8 mouse cellular contexts compared by ENCODE assay signal in genomic region chr4:56829511-56829921, GRCm38 (mm10). TPM values are rescaled to one million over a fixed set of nuclear protein-coding genes. Genes with fewer than 3 reads are reported as not detected.
DNase-seq lines count a peak whose midpoint lies in the region; ATAC-seq lines count a peak whose summit lies in the region.

No protein-coding gene starts in this region.

- 0 out of 2 replicates have a peak, but pooled peaks cover 7% of the 10 kb centered on the region for H3K4me1 ChIP-seq in midbrain, embryonic 10.5 days
- H3K4me1 ChIP-seq in midbrain, embryonic 13.5 days (replicated peaks) = 0 out of 2 replicates have a peak, but pooled peaks cover 6% of the 10 kb centered on the region
- H3K4me1 ChIP-seq in forebrain, embryonic 16.5 days (replicated peaks; ENCODE audit: control insufficient read depth, insufficient read depth, low read length) = peaks cover 6% of the 10 kb centered on the region
- no peaks in the 10 kb centered on the region for H3K4me1 ChIP-seq in intestine, embryonic 16.5 days (ENCODE audit: control insufficient read depth, insufficient read depth, low read length)

- no peaks in the 10 kb centered on the region for H3K27me3 ChIP-seq in midbrain, embryonic 10.5 days (ENCODE audit: low read depth, poor library complexity, severe bottlenecking)
- H3K27me3 ChIP-seq in midbrain, embryonic 13.5 days = no peaks in the 10 kb centered on the region
- no peaks in the 10 kb centered on the region for H3K27me3 ChIP-seq in forebrain, embryonic 16.5 days (replicated peaks; ENCODE audit: control insufficient read depth, insufficient read depth, low read length)
- H3K27me3 ChIP-seq in intestine, embryonic 16.5 days (replicated peaks; ENCODE audit: control insufficient read depth, insufficient read depth, low read length) = no peaks in the 10 kb centered on the region

- no peak for DNase-seq in midbrain, embryonic 10.5 days (ENCODE audit: low spot score)
- DNase-seq in kidney, adult 8-10 months = peak; percentile 39 to 41
- DNase-seq in lung, postnatal 25 days (ENCODE audit: low spot score) = peak; percentile 14
- DNase-seq in cerebellum, adult 9-10 months = no peak

- no peak overlapping the region for H3K4me3 ChIP-seq in midbrain, embryonic 10.5 days
- H3K4me3 ChIP-seq in midbrain, embryonic 13.5 days (replicated peaks) = no peak overlapping the region
- H3K4me3 ChIP-seq in forebrain, embryonic 16.5 days (replicated peaks; ENCODE audit: low read length) = no peak overlapping the region
- no peak overlapping the region for H3K4me3 ChIP-seq in intestine, embryonic 16.5 days (ENCODE audit: low read length)

- H3K9ac ChIP-seq in midbrain, embryonic 13.5 days (replicated peaks) = no peak overlapping the region
- no peak overlapping the region for H3K9ac ChIP-seq in forebrain, embryonic 16.5 days (replicated peaks; ENCODE audit: low read depth, low read length)
- no peak overlapping the region for H3K9ac ChIP-seq in intestine, embryonic 16.5 days (ENCODE audit: low read depth, low read length)

- no peak for ATAC-seq in midbrain, embryonic 13.5 days
- peak; percentile 87 for ATAC-seq in forebrain, embryonic 16.5 days
- ATAC-seq in erythroblast, adult 5-6 weeks (replicated peaks; ENCODE audit: low FRiP score, poor library complexity, severe bottlenecking) = no peak
- ATAC-seq in intestine, embryonic 16.5 days = no peak

- WGBS in midbrain, embryonic 10.5 days = 69% methylated on average over 7 of the region's 7 CpGs
- WGBS in midbrain, embryonic 13.5 days = 58% methylated on average over 7 of the region's 7 CpGs
- 20% methylated on average over 7 of the region's 7 CpGs for WGBS in forebrain, embryonic 16.5 days
- 72% methylated on average over 7 of the region's 7 CpGs for WGBS in intestine, embryonic 16.5 days

- H3K36me3 ChIP-seq in midbrain, embryonic 10.5 days = peaks cover 60% of the 10 kb centered on the region
- peaks cover 61% of the 10 kb centered on the region for H3K36me3 ChIP-seq in midbrain, embryonic 13.5 days
- peaks cover 4% of the 10 kb centered on the region; the same call in 1 of the 2 replicates for H3K36me3 ChIP-seq in forebrain, embryonic 16.5 days (ENCODE audit: control insufficient read depth, insufficient read depth)
- H3K36me3 ChIP-seq in intestine, embryonic 16.5 days (ENCODE audit: control insufficient read depth, insufficient read depth, low read length) = no peaks in the 10 kb centered on the region; the same call in 1 of the 2 replicates

- no peaks in the 10 kb centered on the region for H3K9me3 ChIP-seq in midbrain, embryonic 10.5 days (replicated peaks)
- H3K9me3 ChIP-seq in midbrain, embryonic 13.5 days = no peaks in the 10 kb centered on the region
- H3K9me3 ChIP-seq in forebrain, embryonic 16.5 days (ENCODE audit: control insufficient read depth, low read length) = no peaks in the 10 kb centered on the region
- H3K9me3 ChIP-seq in intestine, embryonic 16.5 days (ENCODE audit: control insufficient read depth, low read length) = no peaks in the 10 kb centered on the region

- no peak overlapping the region for H3K4me2 ChIP-seq in midbrain, embryonic 13.5 days (replicated peaks)
- no peak overlapping the region for H3K4me2 ChIP-seq in forebrain, embryonic 16.5 days (ENCODE audit: low read length)
- no peak overlapping the region for H3K4me2 ChIP-seq in intestine, embryonic 16.5 days (ENCODE audit: low read depth, low read length)

- H3K27ac ChIP-seq in midbrain, embryonic 10.5 days (replicated peaks) = peak overlapping the region; percentile 29; the same call in 1 of the 2 replicates
- no peak overlapping the region; the same call in 1 of the 2 replicates for H3K27ac ChIP-seq in midbrain, embryonic 13.5 days
- peak overlapping the region; percentile 44; the same call in 1 of the 2 replicates for H3K27ac ChIP-seq in forebrain, embryonic 16.5 days (ENCODE audit: low read length)
- no peak overlapping the region for H3K27ac ChIP-seq in intestine, embryonic 16.5 days (ENCODE audit: low read length)

RNA-seq across cellular contexts. Expression of gene Fam206a, which starts 27.4 kb away (rescaled TPM):
- polyA plus RNA-seq in midbrain, embryonic 10.5 days (2016; fragmentation: Nextera tagmentation; extraction: Ambion mirVana) = 25.7 and 26.1 TPM in 2 replicates
- 16.8 and 19.0 TPM in 2 replicates for polyA plus RNA-seq in midbrain, embryonic 13.5 days (2015; fragmentation: Nextera tagmentation; extraction: Ambion mirVana)
- 16.0 and 16.4 TPM in 2 replicates for polyA plus RNA-seq in forebrain, embryonic 16.5 days (2015; fragmentation: Nextera tagmentation; extraction: Ambion mirVana)
- 2.9 and 3.7 TPM in 2 replicates for total RNA-seq in erythroblast, adult 5-6 weeks (2015; ENCODE audit: low replicate concordance)
- 0.56 and 1.4 TPM in 2 replicates for total RNA-seq in erythroblast, adult 5-6 weeks (2017; ENCODE audit: low replicate concordance)
- polyA plus RNA-seq in intestine, embryonic 16.5 days (2015; fragmentation: Nextera tagmentation; extraction: Ambion mirVana) = 11.0 and 11.2 TPM in 2 replicates

RNA-seq across cellular contexts. Expression of gene Elp1, which starts 27.4 kb away (rescaled TPM):
- 80.1 and 87.7 TPM in 2 replicates for polyA plus RNA-seq in midbrain, embryonic 10.5 days (2016; fragmentation: Nextera tagmentation; extraction: Ambion mirVana)
- 63.3 and 66.1 TPM in 2 replicates for polyA plus RNA-seq in midbrain, embryonic 13.5 days (2015; fragmentation: Nextera tagmentation; extraction: Ambion mirVana)
- polyA plus RNA-seq in forebrain, embryonic 16.5 days (2015; fragmentation: Nextera tagmentation; extraction: Ambion mirVana) = 64.7 and 68.7 TPM in 2 replicates
- total RNA-seq in erythroblast, adult 5-6 weeks (2015; ENCODE audit: low replicate concordance) = 13.8 and 25.0 TPM in 2 replicates
- total RNA-seq in erythroblast, adult 5-6 weeks (2017; ENCODE audit: low replicate concordance) = 5.3 and 11.6 TPM in 2 replicates
- polyA plus RNA-seq in intestine, embryonic 16.5 days (2015; fragmentation: Nextera tagmentation; extraction: Ambion mirVana) = 24.4 and 25.5 TPM in 2 replicates

RNA-seq across cellular contexts. Expression of gene Ctnnal1, which starts 35.5 kb away (rescaled TPM):
- polyA plus RNA-seq in midbrain, embryonic 10.5 days (2016; fragmentation: Nextera tagmentation; extraction: Ambion mirVana) = 28.6 and 29.6 TPM in 2 replicates
- polyA plus RNA-seq in midbrain, embryonic 13.5 days (2015; fragmentation: Nextera tagmentation; extraction: Ambion mirVana) = 17.1 and 18.6 TPM in 2 replicates
- polyA plus RNA-seq in forebrain, embryonic 16.5 days (2015; fragmentation: Nextera tagmentation; extraction: Ambion mirVana) = 11.1 and 11.4 TPM in 2 replicates
- not detected in 2 replicates for total RNA-seq in erythroblast, adult 5-6 weeks (2015; ENCODE audit: low replicate concordance)
- total RNA-seq in erythroblast, adult 5-6 weeks (2017; ENCODE audit: low replicate concordance) = 0.84 and 3.6 TPM in 2 replicates
- 17.7 and 19.3 TPM in 2 replicates for polyA plus RNA-seq in intestine, embryonic 16.5 days (2015; fragmentation: Nextera tagmentation; extraction: Ambion mirVana)

Comparison
In these comparisons a context has a peak if more than half of its experiments do, and no peak if none do; other contexts are left out.
1. H3K27ac ChIP-seq: peak in midbrain, embryonic 10.5 days (single experiment) and forebrain, embryonic 16.5 days (single experiment); none in midbrain, embryonic 13.5 days (single experiment) and intestine, embryonic 16.5 days (single experiment).
2. DNase-seq: peak in kidney, adult 8-10 months (2 of 2) and lung, postnatal 25 days (single experiment); none in midbrain, embryonic 10.5 days (single experiment) and cerebellum, adult 9-10 months (single experiment).